Mouse (Mus musculus): ENCODE measurements around the gene Ltbp2.
A peak's percentile ranks its signal among the peaks of the same experiment; 100 is the strongest.

Gene Ltbp2

GRCm38 (mm10) chr12:84880091-84880490 is 3.8 kb upstream of the Ltbp2 start:
- no peak for DNase-seq (ENCODE audit: low read depth, low spot score)

GRCm38 (mm10) chr12:84875761-84876480 is 411 bp downstream of the Ltbp2 start:
- DNase-seq (ENCODE audit: low read depth, low spot score) = no peak

- no peak for DNase-seq (ENCODE audit: low read depth, low spot score)
Observed at GRCm38 (mm10) chr12:84873434-84873833, 2.9 kb downstream of the Ltbp2 start.

GRCm38 (mm10) chr12:84872310-84872709 is 4.0 kb downstream of the Ltbp2 start:
- DNase-seq (ENCODE audit: low read depth, low spot score) = no peak

- DNase-seq (ENCODE audit: low read depth, low spot score) = no peak
Observed at GRCm38 (mm10) chr12:84865431-84865830, 10.9 kb downstream of the Ltbp2 start.

GRCm38 (mm10) chr12:84864801-84865200 is 11.5 kb downstream of the Ltbp2 start:
- DNase-seq (ENCODE audit: low read depth, low spot score) = no peak

GRCm38 (mm10) chr12:84863196-84863595 is 13.1 kb downstream of the Ltbp2 start:
- DNase-seq (ENCODE audit: low read depth, low spot score) = no peak

- DNase-seq (ENCODE audit: low read depth, low spot score) = no peak
Observed at GRCm38 (mm10) chr12:84862136-84862910, 14.0 kb downstream of the Ltbp2 start.

- no peak for DNase-seq (ENCODE audit: low read depth, low spot score)
Observed at GRCm38 (mm10) chr12:84858149-84859113, 17.9 kb downstream of the Ltbp2 start.

- no peak for DNase-seq (ENCODE audit: low read depth, low spot score)
Observed at GRCm38 (mm10) chr12:84857706-84858105, 18.6 kb downstream of the Ltbp2 start.

GRCm38 (mm10) chr12:84856532-84856931 is 19.8 kb downstream of the Ltbp2 start:
- DNase-seq (ENCODE audit: low read depth, low spot score) = no peak

- DNase-seq (ENCODE audit: low read depth, low spot score) = no peak
Observed at GRCm38 (mm10) chr12:84855084-84855625, 21.2 kb downstream of the Ltbp2 start.

GRCm38 (mm10) chr12:84854392-84855033 is 21.8 kb downstream of the Ltbp2 start:
- DNase-seq (ENCODE audit: low read depth, low spot score) = no peak

- DNase-seq (ENCODE audit: low read depth, low spot score) = no peak
Observed at GRCm38 (mm10) chr12:84851403-84852040, 24.8 kb downstream of the Ltbp2 start.

- no peak for DNase-seq (ENCODE audit: low read depth, low spot score)
Observed at GRCm38 (mm10) chr12:84847882-84848281, 28.4 kb downstream of the Ltbp2 start.

GRCm38 (mm10) chr12:84847480-84847879 is 28.9 kb downstream of the Ltbp2 start:
- peak; percentile 51 for DNase-seq (ENCODE audit: low read depth, low spot score)

- no peak for DNase-seq (ENCODE audit: low read depth, low spot score)
Observed at GRCm38 (mm10) chr12:84846594-84847014, 29.7 kb downstream of the Ltbp2 start.

GRCm38 (mm10) chr12:84842706-84843105 is 33.6 kb downstream of the Ltbp2 start:
- DNase-seq (ENCODE audit: low read depth, low spot score) = no peak

GRCm38 (mm10) chr12:84841158-84842140 is 34.9 kb downstream of the Ltbp2 start:
- no peak for DNase-seq (ENCODE audit: low read depth, low spot score)

All from embryo, embryonic 11.5 days (tissue).